Mouse (Mus musculus) megakaryocyte, embryonic 14.5 days (primary cell): ENCODE results near the gene Ctsa.

Experiments
- FLI1 ChIP-seq: IDR thresholded peaks from 2 replicates; pipeline ENCODE4 v1.6.1; 2012; ENCODE audit warnings: low read length, inconsistent platforms, mixed read lengths
- GATA1 ChIP-seq: IDR thresholded peaks from 3 replicates; pipeline ENCODE4 v1.6.1; 2012; ENCODE audit warnings: mixed read lengths, low read length, inconsistent platforms, borderline replicate concordance

- TF ChIP-seq GATA1 (no peak), FLI1 (no peak)
Observed at GRCm38 (mm10) chr2:164845782-164846181, 13.1 kb downstream of the Ctsa start.
